Mouse (Mus musculus) MEL (cell line): ENCODE data around the gene Chsy1. TPM values are rescaled to one million over a fixed set of nuclear protein-coding genes. Genes with fewer than 3 reads are reported as not detected.

Experiments
- DNase-seq: peaks from one replicate; pipeline ENCODE4 v3.0.0; 2011; ENCODE audit warnings: low read depth, low spot score
- H3K27ac ChIP-seq: 2 replicates; pipeline ENCODE4 v1.5.1; 2012; ENCODE audit warnings: low read depth, mild to moderate bottlenecking, control low read depth, low read length, moderate library complexity; ENCODE audit not compliant: control insufficient read depth
- H3K27me3 ChIP-seq, 2 experiments: fragments of 150-350 bp in 1 of 2; sonication (generic) in 1 of 2; 2 replicates each; pipeline ENCODE4 v1.6.1; 2012; ENCODE audit warnings: low read length in 2 of 2, mild to moderate bottlenecking in 2 of 2, improper control_type of control experiment in 1 of 2, moderate library complexity in 1 of 2; ENCODE audit not compliant: insufficient read depth in 2 of 2, control insufficient read depth in 1 of 2
- H3K36me3 ChIP-seq, 2 experiments: 2 replicates each; pipeline ENCODE4 v1.6.1; 2012 to 2014; ENCODE audit warnings: low read length in 2 of 2, improper control_type of control experiment in 1 of 2, inconsistent platforms in 1 of 2, mild to moderate bottlenecking in 1 of 2; ENCODE audit not compliant: insufficient read depth in 2 of 2, control insufficient read depth in 1 of 2
- H3K4me1 ChIP-seq, 2 experiments: fragments of 150-350 bp in 1 of 2; sonication (generic) in 1 of 2; 2 replicates each; pipeline ENCODE4 v1.6.1; 2012; ENCODE audit warnings: low read length in 2 of 2, improper control_type of control experiment in 1 of 2, mild to moderate bottlenecking in 1 of 2; ENCODE audit not compliant: insufficient read depth in 2 of 2, control insufficient read depth in 1 of 2
- H3K4me3 ChIP-seq, 2 experiments: fragments of 150-350 bp in 1 of 2; sonication (generic) in 1 of 2; 2 replicates each; pipeline ENCODE4 v1.5.1; 2012; ENCODE audit warnings: low read depth in 2 of 2, low read length in 2 of 2, mild to moderate bottlenecking in 2 of 2, moderate library complexity in 2 of 2, control low read depth in 1 of 2, improper control_type of control experiment in 1 of 2; ENCODE audit not compliant: control insufficient read depth in 1 of 2, insufficient read depth in 1 of 2
- H3K79me2 ChIP-seq: 2 replicates; pipeline ENCODE4 v1.6.1; 2012; ENCODE audit warnings: mild to moderate bottlenecking, low read length, moderate library complexity; ENCODE audit not compliant: control insufficient read depth, poor library complexity, insufficient read depth
- H3K9ac ChIP-seq: 2 replicates; pipeline ENCODE4 v1.6.1; 2012; ENCODE audit warnings: low read depth, mild to moderate bottlenecking, control low read depth, low read length, moderate library complexity; ENCODE audit not compliant: control insufficient read depth, poor library complexity, severe bottlenecking
- H3K9me3 ChIP-seq: fragments of 150-350 bp; sonication (generic); replicated peaks from 2 replicates; pipeline ENCODE4 v1.6.1; 2012; ENCODE audit warnings: mild to moderate bottlenecking, low read length, improper control_type of control experiment, moderate library complexity; ENCODE audit not compliant: insufficient read depth
- CHD1 ChIP-seq: IDR thresholded peaks from 2 replicates; pipeline ENCODE4 v1.6.1; 2012; ENCODE audit warnings: low read depth, mild to moderate bottlenecking, inconsistent platforms, low read length, improper control_type of control experiment
- CHD2 ChIP-seq: IDR thresholded peaks from 2 replicates; pipeline ENCODE4 v1.6.1; 2011; ENCODE audit warnings: low read length, improper control_type of control experiment
- CTCF ChIP-seq, 3 experiments: IDR thresholded peaks in 2 of 3; conservative IDR thresholded peaks in 1 of 3; 2 replicates each; pipeline ENCODE4 v1.5.1; 2011 to 2012; ENCODE audit warnings: low read length in 3 of 3, low read depth in 2 of 3, mild to moderate bottlenecking in 2 of 3, improper control_type of control experiment in 1 of 3, inconsistent platforms in 1 of 3, mixed read lengths in 1 of 3, moderate library complexity in 1 of 3; ENCODE audit not compliant: control insufficient read depth in 1 of 3, insufficient read depth in 1 of 3, poor library complexity in 1 of 3, severe bottlenecking in 1 of 3
- E2F4 ChIP-seq: IDR thresholded peaks from 2 replicates; pipeline ENCODE4 v1.6.1; 2011; ENCODE audit warnings: low read depth, low read length, improper control_type of control experiment, borderline replicate concordance
- ETS1 ChIP-seq: IDR thresholded peaks from 2 replicates; pipeline ENCODE4 v1.6.1; 2012; ENCODE audit warnings: low read depth, mild to moderate bottlenecking, inconsistent platforms, low read length, improper control_type of control experiment, moderate library complexity
- KAT2A ChIP-seq: conservative IDR thresholded peaks from 2 replicates; pipeline ENCODE4 v1.6.1; 2012; ENCODE audit warnings: low read depth, low read length, improper control_type of control experiment, inconsistent platforms
- MAFK ChIP-seq: IDR thresholded peaks from 2 replicates; pipeline ENCODE4 v1.6.1; 2011; ENCODE audit warnings: low read depth, mild to moderate bottlenecking, low read length, improper control_type of control experiment, borderline replicate concordance
- MAZ ChIP-seq: IDR thresholded peaks from 2 replicates; pipeline ENCODE4 v1.6.1; 2012; ENCODE audit warnings: low read depth, mild to moderate bottlenecking, inconsistent platforms, low read length, improper control_type of control experiment
- MXI1 ChIP-seq: IDR thresholded peaks from 2 replicates; pipeline ENCODE4 v1.6.1; 2011; ENCODE audit warnings: mild to moderate bottlenecking, low read depth, low read length, improper control_type of control experiment
- MYB ChIP-seq: IDR thresholded peaks from 2 replicates; pipeline ENCODE4 v1.6.1; 2011; ENCODE audit warnings: mild to moderate bottlenecking, low read depth, low read length, improper control_type of control experiment
- MYC ChIP-seq: IDR thresholded peaks from 2 replicates; pipeline ENCODE4 v1.6.1; 2011; ENCODE audit warnings: low read depth, mild to moderate bottlenecking, low read length, improper control_type of control experiment, moderate library complexity
- NELFE ChIP-seq: IDR thresholded peaks from 2 replicates; pipeline ENCODE4 v1.6.1; 2011; ENCODE audit warnings: low read depth, low read length, improper control_type of control experiment
- NRF1 ChIP-seq: IDR thresholded peaks from 2 replicates; pipeline ENCODE4 v1.6.1; 2014; ENCODE audit warnings: low read depth, mild to moderate bottlenecking, inconsistent platforms, low read length, improper control_type of control experiment, moderate library complexity; ENCODE audit not compliant: poor library complexity, insufficient read depth, severe bottlenecking
- POLR2A ChIP-seq, 2 experiments: IDR thresholded peaks; 2 replicates each; pipeline ENCODE4 v1.6.1; 2011 to 2012; ENCODE audit warnings: low read length in 2 of 2, mild to moderate bottlenecking in 2 of 2, control low read depth in 1 of 2, improper control_type of control experiment in 1 of 2, low read depth in 1 of 2, moderate library complexity in 1 of 2; ENCODE audit not compliant: control insufficient read depth in 1 of 2, insufficient read depth in 1 of 2, poor library complexity in 1 of 2
- RAD21 ChIP-seq: IDR thresholded peaks from 2 replicates; pipeline ENCODE4 v1.6.1; 2011; ENCODE audit warnings: mild to moderate bottlenecking, low read depth, low read length, improper control_type of control experiment
- RCOR1 ChIP-seq: IDR thresholded peaks from 2 replicates; pipeline ENCODE4 v1.6.1; 2012; ENCODE audit warnings: low read depth, mild to moderate bottlenecking, inconsistent platforms, low read length, improper control_type of control experiment
- SIN3A ChIP-seq: IDR thresholded peaks from 2 replicates; pipeline ENCODE4 v1.6.1; 2012; ENCODE audit warnings: low read length, improper control_type of control experiment, inconsistent platforms
- SMC3 ChIP-seq: IDR thresholded peaks from 2 replicates; pipeline ENCODE4 v1.6.1; 2011; ENCODE audit warnings: low read depth, low read length, improper control_type of control experiment
- TAL1 ChIP-seq: IDR thresholded peaks from 2 replicates; pipeline ENCODE4 v1.6.1; 2012; ENCODE audit warnings: mild to moderate bottlenecking, inconsistent platforms, low read length, moderate library complexity, mixed read lengths
- TCF12 ChIP-seq: IDR thresholded peaks from 2 replicates; pipeline ENCODE4 v1.6.1; 2014; ENCODE audit warnings: low read depth, mild to moderate bottlenecking, inconsistent platforms, low read length, improper control_type of control experiment, moderate library complexity
- UBTF ChIP-seq: IDR thresholded peaks from 2 replicates; pipeline ENCODE4 v1.6.1; 2012; ENCODE audit warnings: low read depth, mild to moderate bottlenecking, inconsistent platforms, low read length, improper control_type of control experiment, moderate library complexity, borderline replicate concordance; ENCODE audit not compliant: insufficient read depth
- USF1 ChIP-seq: IDR thresholded peaks from 2 replicates; pipeline ENCODE4 v1.6.1; 2014; ENCODE audit warnings: low read depth, mild to moderate bottlenecking, inconsistent platforms, low read length, improper control_type of control experiment, moderate library complexity
- USF2 ChIP-seq, 2 experiments: IDR thresholded peaks; 2 replicates each; pipeline ENCODE4 v1.6.1; 2011 to 2012; ENCODE audit warnings: improper control_type of control experiment in 2 of 2, low read length in 2 of 2, borderline replicate concordance in 1 of 2, inconsistent platforms in 1 of 2, low read depth in 1 of 2, mild to moderate bottlenecking in 1 of 2; ENCODE audit not compliant: insufficient read depth in 1 of 2
- ZC3H11A ChIP-seq: IDR thresholded peaks from 2 replicates; pipeline ENCODE4 v1.6.1; 2012; ENCODE audit warnings: low read depth, mild to moderate bottlenecking, inconsistent platforms, low read length, improper control_type of control experiment
- ZKSCAN1 ChIP-seq: IDR thresholded peaks from 2 replicates; pipeline ENCODE4 v1.6.1; 2012; ENCODE audit warnings: low read depth, mild to moderate bottlenecking, inconsistent platforms, low read length, improper control_type of control experiment, moderate library complexity
- ZMIZ1 ChIP-seq: IDR thresholded peaks from 2 replicates; pipeline ENCODE4 v1.6.1; 2012; ENCODE audit warnings: low read depth, mild to moderate bottlenecking, inconsistent platforms, low read length, improper control_type of control experiment, moderate library complexity
- polyA plus RNA-seq, 2 experiments: library from polyadenylated mRNA; stranded (reverse) in 1 of 2; unstranded in 1 of 2; fragments of >175 nt in 1 of 2; fragments of >200 nt in 1 of 2; gene quantifications; 2 replicates each; pipeline versions ENCODE4 v1.2.1 to v1.2.4; 2012; ENCODE audit warnings: low replicate concordance in 2 of 2, low read depth in 1 of 2; ENCODE audit not compliant: insufficient read length in 2 of 2, insufficient read depth in 1 of 2, missing spikeins in 1 of 2
- total RNA-seq: library from RNA; depleted of rRNA; stranded (reverse); fragments of 300-350 nt; gene quantifications from 2 replicates; pipeline ENCODE4 v1.2.3, GENCODE M21; 2012

Gene Chsy1
- total and polyA plus RNA-seq, 3 experiments: 8.5 to 10.3 TPM; not detected in 1

GRCm38 (mm10) chr7:66107930-66108329, 1.4 kb upstream of the Chsy1 start:
- H3K9ac ChIP-seq: peak overlapping the region; percentile 88
- H3K79me2 ChIP-seq: peaks cover 16% of the 10 kb centered on the region
- DNase-seq: peak; percentile 78
- TF ChIP-seq RAD21 (peak; percentile 43), MYB (no peak), MAFK (no peak), NELFE (no peak), CTCF (IDR thresholded peaks at IDR 0.05 in 2 of 3, conservative IDR thresholded peaks at IDR 0.05 in 1 of 3; ENCODE audit: control insufficient read depth in 1 of 3, insufficient read depth in 1 of 3, low read depth in 2 of 3, low read length in 3 of 3, poor library complexity in 1 of 3, severe bottlenecking in 1 of 3) (peak; percentile 26 to 64 (median 27); a peak in 5 of 6 replicates), ZC3H11A (peak; percentile 54), USF2 (IDR thresholded peaks at IDR 0.05; ENCODE audit: borderline replicate concordance in 1 of 2, insufficient read depth in 1 of 2, low read depth in 1 of 2, low read length in 2 of 2) (no peak), SMC3 (peak; percentile 64), POLR2A (IDR thresholded peaks at IDR 0.05; ENCODE audit: control insufficient read depth in 1 of 2, insufficient read depth in 1 of 2, low read depth in 1 of 2, low read length in 2 of 2, poor library complexity in 1 of 2) (no peak), MXI1 (peak; percentile 42; the same call in 1 of the 2 replicates), RCOR1 (no peak), NRF1 (no peak), MYC (0 out of 2 replicates have a peak, but pooled peaks have one; percentile 53), CHD1 (no peak)
- H3K4me3 ChIP-seq: peak overlapping the region; percentile 82 to 84
- peak overlapping the region; percentile 44 for H3K27ac ChIP-seq
- H3K4me1 ChIP-seq: peaks cover 2 to 14% of the 10 kb centered on the region in 2 experiments
- H3K36me3 ChIP-seq: peaks cover 0 to 9% of the 10 kb centered on the region in 2 experiments; a peak in 2 of 4 replicates
- no peaks in the 10 kb centered on the region for H3K27me3 ChIP-seq
- no peaks in the 10 kb centered on the region for H3K9me3 ChIP-seq

GRCm38 (mm10) chr7:66109855-66110635, 730 bp downstream of the Chsy1 start:
- Histone ChIP-seq H3K4me3 (peak overlapping the region; percentile 54 to 84), H3K27ac (no peak overlapping the region; the same call in 1 of the 2 replicates), H3K27me3 (no peaks in the 10 kb centered on the region), H3K4me1 (peaks cover 5 to 32% of the 10 kb centered on the region in 2 experiments), H3K79me2 (peaks cover 24% of the 10 kb centered on the region), H3K9ac (peak overlapping the region; percentile 80), H3K9me3 (no peaks in the 10 kb centered on the region), H3K36me3 (peaks cover 0 to 20% of the 10 kb centered on the region in 2 experiments; a peak in 2 of 4 replicates)
- TF ChIP-seq E2F4 (no peak), MXI1 (no peak), MAZ (no peak), ZC3H11A (no peak), ZMIZ1 (no peak), UBTF (no peak), TAL1 (no peak), RAD21 (no peak), MYB (no peak), SIN3A (no peak), CTCF (IDR thresholded peaks at IDR 0.05 in 2 of 3, conservative IDR thresholded peaks at IDR 0.05 in 1 of 3; ENCODE audit: control insufficient read depth in 1 of 3, insufficient read depth in 1 of 3, low read depth in 2 of 3, low read length in 3 of 3, poor library complexity in 1 of 3, severe bottlenecking in 1 of 3) (no peak), NELFE (no peak), ETS1 (no peak), SMC3 (no peak), TCF12 (no peak), KAT2A (no peak), CHD2 (no peak), ZKSCAN1 (no peak), USF1 (no peak)
- DNase-seq: peak; percentile 63
